Mouse (Mus musculus): ENCODE measurements around the gene Elovl3. TPM values are rescaled to one million over a fixed set of nuclear protein-coding genes. Genes with fewer than 3 reads are reported as not detected.

Gene Elovl3
- not detected in 2 replicates for polyA plus RNA-seq (2012)

DNA sequence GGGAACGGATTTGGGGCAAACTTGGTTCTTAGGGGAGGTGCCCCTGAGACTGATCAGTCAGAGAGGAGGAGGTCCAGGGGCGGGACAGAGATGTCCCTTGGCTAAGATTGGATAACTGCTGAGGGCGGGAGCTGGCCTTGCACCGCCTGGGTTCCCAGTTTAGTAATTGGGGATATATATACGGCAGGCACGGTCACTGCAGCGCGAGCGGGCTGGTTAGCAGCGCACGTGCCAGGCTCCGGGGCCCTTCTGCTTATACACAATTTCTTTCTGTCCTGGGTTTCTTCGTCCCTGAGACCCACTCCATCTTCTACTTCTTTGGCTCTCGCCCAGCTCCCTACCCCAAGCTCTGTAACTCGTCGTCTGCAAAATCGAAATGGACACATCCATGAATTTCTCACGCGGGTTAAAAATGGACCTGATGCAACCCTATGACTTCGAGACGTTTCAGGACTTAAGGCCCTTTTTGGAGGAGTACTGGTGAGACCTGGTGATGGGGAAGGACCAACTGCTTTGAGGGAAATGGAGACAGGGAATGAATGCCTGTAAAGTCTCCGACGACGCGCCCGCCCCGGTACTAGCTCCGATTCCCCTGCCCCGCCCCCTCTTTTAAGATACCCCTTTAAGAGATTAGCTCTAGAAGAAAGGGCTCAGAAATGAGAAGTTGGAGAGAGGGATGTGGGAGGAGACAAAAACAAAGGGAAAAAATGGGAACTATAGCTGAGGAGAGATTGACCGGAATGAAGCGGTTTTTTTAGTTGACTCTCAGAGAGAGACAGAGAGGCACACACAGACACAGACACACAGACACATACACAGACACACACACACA is at the start of gene Elovl3:
Elovl3 (plus strand) TSS at position 204 of the 832 bp plus-strand sequence.
- TF ChIP-seq GATA1 (IDR thresholded peaks at IDR 0.05; ENCODE audit: low read length) = no peak

DNA sequence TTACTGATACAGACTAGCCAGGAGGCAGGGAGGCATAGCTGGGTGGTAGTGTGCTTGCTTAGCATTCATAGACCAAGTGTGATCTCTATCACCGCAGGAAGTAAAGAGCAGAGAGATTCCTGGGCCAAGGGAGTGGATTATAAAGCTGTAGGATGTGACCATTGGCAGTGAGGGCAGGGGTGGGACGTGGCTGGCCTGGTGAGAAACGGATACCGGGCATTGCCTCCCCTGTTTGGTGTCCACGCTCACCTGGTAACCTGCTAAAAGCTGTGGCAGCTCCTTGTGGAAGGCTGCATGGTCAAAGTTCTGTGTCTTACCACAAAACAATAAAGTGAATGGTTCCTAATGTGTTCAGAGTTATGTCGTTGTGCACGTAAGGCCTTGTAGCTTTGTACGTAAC is 46.5 kb upstream of the Elovl3 start:
- no peak for TF ChIP-seq GATA1 (IDR thresholded peaks at IDR 0.05; ENCODE audit: low read length)

DNA sequence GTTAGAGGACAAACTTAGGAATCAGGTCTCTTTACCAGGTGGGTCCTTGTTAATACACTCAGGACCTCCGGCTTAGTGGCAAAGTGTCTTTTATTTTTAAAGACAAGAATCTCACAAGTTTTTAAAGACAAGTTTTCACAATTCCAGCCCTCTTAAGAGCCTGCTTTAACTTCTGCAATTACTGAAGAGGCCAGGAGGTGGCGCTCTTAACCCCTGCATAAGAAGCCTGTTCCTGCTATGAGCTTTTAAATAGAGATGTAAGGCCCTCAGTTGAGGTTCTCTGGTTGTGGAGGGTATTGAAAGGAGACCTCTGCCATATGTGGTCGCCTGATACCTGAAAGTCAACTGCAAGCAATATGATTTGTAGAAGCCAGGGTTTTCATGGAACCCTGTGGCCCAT is 45.4 kb upstream of the Elovl3 start:
- no peak for TF ChIP-seq GATA1 (IDR thresholded peaks at IDR 0.05; ENCODE audit: low read length)

DNA sequence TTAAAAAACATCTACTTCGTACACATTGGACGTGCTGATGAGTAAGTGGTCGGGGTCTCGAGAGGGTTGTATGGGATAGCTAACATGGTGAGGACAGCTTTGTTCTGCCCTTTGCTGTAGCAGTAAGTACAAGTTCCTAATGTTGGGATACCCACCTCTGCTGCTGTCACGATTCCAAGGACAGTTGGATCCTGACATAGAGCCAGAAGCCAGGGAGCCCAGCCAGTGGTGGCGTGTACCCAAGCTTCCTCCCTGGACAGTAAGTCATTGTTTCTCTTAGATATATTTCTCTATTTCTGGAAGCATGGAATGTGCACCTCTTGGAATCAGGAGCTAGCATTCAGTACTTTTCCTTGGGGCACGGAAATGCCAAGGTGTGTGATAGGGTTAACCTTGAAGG is 43.8 kb upstream of the Elovl3 start:
- TF ChIP-seq GATA1 (IDR thresholded peaks at IDR 0.05; ENCODE audit: low read length) = no peak

DNA sequence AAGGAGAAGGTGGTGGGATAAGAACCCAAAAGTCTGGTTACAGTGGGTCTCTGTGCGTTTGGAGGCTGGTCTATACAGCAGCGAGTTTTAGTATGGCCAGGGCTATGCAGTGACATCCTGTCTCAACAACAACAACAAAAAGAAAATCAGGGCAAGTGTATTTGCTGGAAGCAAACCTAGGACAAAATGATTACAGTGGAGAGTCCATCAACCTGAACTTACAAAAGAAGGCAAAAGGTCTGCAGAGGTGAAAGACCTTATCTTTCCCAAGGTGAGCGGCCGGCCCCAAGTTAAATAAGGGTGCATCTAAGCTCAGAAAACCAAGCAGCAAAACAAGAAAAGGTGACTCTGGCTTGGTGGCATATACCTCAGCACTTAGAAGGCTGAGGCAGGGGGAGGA is 40.1 kb upstream of the Elovl3 start:
- no peak for TF ChIP-seq GATA1 (IDR thresholded peaks at IDR 0.05; ENCODE audit: low read length)

DNA sequence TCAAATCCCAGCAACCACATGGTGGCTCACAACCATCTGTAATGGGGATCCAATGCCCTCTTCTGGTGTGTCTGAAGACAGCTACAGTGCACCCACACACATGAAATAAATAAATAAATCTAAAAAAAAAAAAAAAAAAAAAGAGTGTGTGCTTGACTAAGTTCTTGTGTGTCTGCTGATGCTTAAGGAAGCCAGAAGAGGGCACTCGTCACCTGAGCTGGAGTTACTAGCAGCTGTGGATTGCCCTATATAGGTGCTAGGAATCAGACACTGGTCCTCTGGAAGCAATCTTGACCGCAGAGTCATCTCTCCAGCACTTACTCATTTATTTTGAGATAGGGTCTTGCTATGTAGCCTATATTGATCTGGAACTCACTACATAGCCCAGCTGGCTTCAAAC is 37.6 kb upstream of the Elovl3 start:
- no peak for TF ChIP-seq GATA1 (IDR thresholded peaks at IDR 0.05; ENCODE audit: low read length)

DNA sequence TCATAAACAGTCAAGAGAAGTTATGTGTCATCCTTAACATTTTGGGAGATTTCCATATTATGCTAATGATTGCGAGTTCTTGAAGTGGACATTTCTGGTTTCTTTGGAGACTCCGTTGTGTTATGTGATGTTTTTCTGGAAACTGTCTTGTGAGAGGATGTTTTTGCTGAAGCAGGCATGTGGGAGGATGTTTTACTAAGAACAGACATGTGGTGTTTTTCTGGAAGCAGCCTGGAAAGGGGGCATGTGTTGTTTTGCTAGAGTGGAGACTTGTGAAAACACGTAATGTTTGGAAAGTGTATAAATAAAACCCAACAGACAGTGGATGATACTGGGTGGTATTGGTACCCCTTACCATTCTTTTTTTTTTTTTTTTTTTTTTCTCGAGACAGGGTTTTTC is 36.4 kb upstream of the Elovl3 start:
- no peak for TF ChIP-seq GATA1 (IDR thresholded peaks at IDR 0.05; ENCODE audit: low read length)

DNA sequence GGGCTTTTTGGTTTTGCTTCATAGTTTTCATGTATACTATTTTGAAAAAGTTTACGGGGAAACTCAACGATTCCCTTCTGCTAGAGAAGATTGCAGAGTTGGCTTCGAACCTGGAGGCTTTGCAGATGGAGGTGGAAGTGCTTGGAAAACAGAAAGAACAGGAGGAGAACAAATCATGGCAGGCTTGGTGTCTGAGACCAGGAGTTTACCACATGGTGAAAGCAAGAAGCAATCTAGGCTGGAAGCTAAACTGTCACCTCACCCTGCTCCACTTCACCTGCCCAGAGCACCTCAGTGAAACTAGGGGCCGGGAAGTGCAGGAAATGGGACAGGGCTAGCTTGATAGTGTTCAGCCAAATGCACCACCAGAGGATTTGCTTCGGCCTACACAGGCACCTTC is 35.3 kb upstream of the Elovl3 start:
- TF ChIP-seq GATA1 (IDR thresholded peaks at IDR 0.05; ENCODE audit: low read length) = no peak

DNA sequence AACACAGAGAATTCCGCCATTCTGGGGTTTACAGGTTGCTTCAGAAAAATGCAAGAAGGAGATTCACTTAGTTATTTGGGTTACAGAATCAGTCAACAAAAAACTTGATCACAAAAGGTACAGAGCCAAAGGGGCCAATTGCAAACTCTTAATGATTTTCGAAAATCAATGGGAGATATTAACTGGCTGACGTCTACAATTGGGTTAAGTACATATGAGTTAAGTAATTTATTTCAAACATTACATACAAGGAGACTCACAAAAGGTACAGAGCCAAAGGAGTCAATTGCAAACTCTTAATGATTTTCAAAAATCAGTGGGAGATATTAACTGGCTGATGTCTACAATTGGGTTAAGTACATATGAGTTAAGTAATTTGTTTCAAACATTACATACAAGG is 32.1 kb upstream of the Elovl3 start:
- no peak for TF ChIP-seq GATA1 (IDR thresholded peaks at IDR 0.05; ENCODE audit: low read length)

DNA sequence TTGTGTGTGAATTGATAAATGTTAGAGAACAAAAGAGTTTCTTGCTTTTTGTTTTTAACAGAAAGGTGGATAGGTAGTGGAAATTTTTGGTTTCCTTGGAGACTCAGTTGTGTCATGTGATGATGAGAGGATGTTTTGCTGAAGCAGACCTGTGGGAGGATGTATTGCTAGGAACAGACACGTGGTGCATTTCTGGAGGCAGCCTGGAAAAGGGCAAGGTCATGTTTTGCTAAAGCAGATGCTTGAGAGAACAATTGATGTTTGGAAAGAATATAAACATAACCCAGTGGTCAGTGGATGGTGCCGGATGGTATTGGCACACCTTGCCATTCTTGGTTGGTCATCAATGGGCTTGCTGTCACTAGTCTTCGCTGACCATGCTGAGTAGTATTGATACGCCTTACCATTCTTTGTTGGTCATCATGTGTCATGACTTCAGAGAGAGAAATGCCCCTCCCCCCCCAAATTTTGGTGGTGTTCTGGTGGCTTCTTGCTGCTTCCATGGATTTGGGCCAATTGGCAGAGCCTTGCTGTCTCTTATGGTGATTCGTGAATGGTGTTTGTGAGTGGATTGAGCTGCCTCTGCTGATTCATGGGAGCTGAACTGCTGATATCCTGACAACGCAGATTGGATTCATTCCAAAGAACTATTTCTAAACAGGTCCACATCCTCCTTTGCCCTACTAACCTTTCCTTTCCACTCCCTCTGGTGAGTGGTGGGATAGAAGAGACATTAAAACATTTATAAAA is 28.1 kb upstream of the Elovl3 start:
- TF ChIP-seq GATA1 (IDR thresholded peaks at IDR 0.05; ENCODE audit: low read length) = no peak

DNA sequence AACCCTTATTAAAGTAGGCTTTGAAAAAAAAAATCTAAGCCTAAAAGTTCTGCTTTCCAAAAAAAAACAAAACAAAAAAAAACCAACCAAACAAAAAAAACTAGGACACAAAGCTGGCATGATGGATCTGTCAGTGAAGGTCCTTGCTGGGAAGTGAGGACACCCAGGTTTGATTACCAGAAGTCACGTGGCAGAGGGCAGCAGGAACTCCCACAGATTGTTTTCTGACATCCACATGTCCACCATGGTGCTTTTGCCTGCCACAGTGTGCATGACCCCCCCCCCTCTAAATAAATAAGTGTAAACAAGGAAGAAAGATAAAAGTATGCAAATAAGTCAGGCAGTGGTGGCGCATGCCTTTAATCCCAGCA is 27.5 kb upstream of the Elovl3 start:
- no peak for TF ChIP-seq GATA1 (IDR thresholded peaks at IDR 0.05; ENCODE audit: low read length)

DNA sequence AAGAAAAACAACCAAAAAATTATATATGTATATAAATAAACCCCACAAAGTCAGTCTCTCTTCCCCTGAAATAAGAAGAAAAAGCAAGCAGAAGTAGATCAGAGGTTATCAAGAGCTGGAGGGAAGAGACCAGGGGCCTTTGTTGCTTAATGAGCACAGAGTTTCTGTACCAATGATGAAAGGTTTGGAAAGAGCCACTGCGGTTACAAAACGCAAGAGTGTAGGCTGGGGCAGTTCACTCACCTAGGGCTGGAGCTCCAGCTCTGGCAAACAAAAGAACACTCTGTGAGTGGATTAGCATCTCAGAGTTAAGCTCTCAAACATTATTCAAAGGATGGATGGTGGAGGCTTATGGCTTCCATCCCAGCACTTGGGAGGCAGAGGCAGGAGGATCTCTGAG is 21.5 kb upstream of the Elovl3 start:
- TF ChIP-seq GATA1 (IDR thresholded peaks at IDR 0.05; ENCODE audit: low read length) = no peak

DNA sequence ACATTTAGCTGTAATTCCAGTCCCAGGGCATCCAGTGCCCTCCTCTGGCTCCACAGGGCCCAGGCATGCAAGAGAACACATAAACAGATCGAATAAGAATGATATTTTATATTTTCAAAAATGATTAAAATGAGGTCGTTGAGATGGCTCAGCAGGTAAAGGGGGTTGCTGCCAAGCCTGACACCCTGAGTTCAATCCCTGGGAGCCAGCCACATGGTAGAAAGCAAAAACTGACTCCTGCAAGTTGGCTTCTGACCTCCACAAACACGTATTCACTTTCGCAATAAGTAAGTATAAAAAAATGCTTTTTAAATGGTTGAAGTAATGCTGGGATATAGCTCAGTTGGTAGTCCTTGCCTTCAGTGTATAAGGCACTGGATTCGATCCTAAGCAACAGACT is 20.9 kb upstream of the Elovl3 start:
- no peak for TF ChIP-seq GATA1 (IDR thresholded peaks at IDR 0.05; ENCODE audit: low read length)

DNA sequence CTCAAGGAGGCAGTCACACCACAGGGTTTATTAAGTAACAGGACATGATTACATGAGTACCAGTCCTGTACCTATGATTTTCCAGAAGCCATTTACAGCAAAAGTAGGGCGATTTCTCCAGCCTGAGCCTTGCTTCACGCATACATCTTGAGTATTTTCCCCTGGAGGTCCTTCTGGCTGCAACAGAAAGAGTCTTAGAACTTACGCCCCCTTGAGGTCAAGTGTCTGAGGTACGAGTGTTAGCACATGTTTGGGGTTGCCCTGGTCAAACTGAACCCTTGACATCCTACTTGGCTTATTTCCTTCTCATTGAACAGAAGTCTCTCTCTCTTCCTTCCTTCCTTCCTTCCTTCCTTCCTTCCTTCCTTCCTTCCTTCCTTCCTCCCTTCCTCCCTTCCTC is 17.1 kb upstream of the Elovl3 start:
- no peak for TF ChIP-seq GATA1 (IDR thresholded peaks at IDR 0.05; ENCODE audit: low read length)

DNA sequence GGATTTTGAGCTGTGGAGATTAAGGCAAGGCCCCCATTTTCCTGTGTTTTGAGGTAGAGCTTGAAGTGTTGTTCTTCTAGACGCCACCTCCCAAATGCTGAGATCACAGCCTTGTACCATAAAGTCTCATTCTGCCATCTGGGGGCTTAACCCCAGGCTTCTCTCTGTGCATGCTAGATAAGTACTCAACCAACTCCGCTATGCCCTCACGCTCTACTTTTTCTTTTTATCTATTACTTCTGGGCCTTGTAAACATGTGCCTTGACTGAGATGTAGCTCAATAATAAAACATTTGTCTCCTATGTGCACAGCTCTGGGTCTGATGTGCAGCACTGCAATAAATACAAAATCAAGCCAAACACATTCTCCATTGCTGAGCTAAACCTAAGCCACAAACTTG is 12.2 kb upstream of the Elovl3 start:
- no peak for TF ChIP-seq GATA1 (IDR thresholded peaks at IDR 0.05; ENCODE audit: low read length)

DNA sequence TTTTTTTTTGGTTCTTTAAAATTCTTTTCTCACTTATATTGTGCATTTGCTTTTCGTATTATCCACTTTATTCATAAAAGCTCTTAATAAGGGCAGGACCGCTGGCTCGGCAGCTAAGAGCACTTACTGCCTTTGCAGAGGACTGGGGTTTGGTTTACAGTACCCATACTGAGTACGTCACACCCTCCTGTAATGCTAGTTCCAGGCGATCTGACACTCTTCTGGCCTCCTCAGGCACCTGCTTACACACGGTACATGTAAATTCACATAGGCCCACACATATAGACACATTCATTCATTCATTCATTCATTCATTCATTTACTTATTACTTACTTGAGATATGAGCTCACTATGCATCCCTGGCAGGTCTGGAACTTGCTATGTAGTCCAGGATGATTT is 10.8 kb upstream of the Elovl3 start:
- TF ChIP-seq GATA1 (IDR thresholded peaks at IDR 0.05; ENCODE audit: low read length) = no peak

DNA sequence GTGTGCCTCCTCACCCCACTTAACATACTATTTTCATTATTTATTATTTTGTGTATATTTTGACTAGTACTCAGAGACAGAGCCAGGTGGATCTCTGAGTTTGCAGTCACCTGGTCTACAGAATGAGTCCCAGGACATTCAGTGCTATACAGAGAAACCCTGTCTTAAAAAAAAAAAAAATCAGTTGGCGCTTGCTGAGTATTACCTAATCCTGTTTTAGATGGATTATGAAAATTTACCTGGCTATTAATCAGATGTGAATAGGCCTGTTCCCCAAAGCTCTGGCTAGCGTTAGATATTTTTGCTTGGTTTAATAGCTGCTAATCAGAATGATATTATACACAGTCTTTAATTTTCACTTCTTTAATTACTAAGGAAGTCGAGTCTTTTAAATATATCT is 7.8 kb upstream of the Elovl3 start:
- no peak for TF ChIP-seq GATA1 (IDR thresholded peaks at IDR 0.05; ENCODE audit: low read length)

All from G1E-ER4 (cell line).